Mouse (Mus musculus) heart, postnatal 0 days (tissue): ENCODE results near the gene Ablim1.

Source experiments
- CTCF ChIP-seq: IDR thresholded peaks from 2 replicates; pipeline ENCODE4 v1.5.1; 2016; ENCODE audit warnings: antibody characterized with exemption, control low read depth, low read depth
- EP300 ChIP-seq: IDR thresholded peaks from 2 replicates; pipeline ENCODE4 v1.6.1; 2016; ENCODE audit warnings: antibody characterized with exemption, low read depth

- TF ChIP-seq CTCF (no peak), EP300 (no peak)
Measured at GRCm38 (mm10) chr19:57112816-57113406, 201.8 kb downstream of the Ablim1 start.
